Mouse (Mus musculus) liver, adult 2 months (tissue): ENCODE results near the gene Prune2.

Experiments
- CTCF ChIP-seq: fragments of 200-500 bp; IDR thresholded peaks from 2 replicates; pipeline ENCODE4 v1.5.1; 2011; ENCODE audit warnings: low read depth, low read length, control low read depth
- POLR2A ChIP-seq: fragments of 200-500 bp; IDR thresholded peaks from 2 replicates; pipeline ENCODE4 v1.6.1; 2011; ENCODE audit warnings: low read length, control low read depth; ENCODE audit not compliant: insufficient read depth; ENCODE audit errors: extremely low read depth

GRCm38 (mm10) chr19:16959551-16959950 lies 3.6 kb downstream of the Prune2 start:
- TF ChIP-seq CTCF, result no peak
- no peak for TF ChIP-seq POLR2A
